Mouse (Mus musculus) cortical plate, adult 2 months (tissue): ENCODE results near the gene Chst8.

Source experiments
- CTCF ChIP-seq: fragments of 200-500 bp; IDR thresholded peaks from 2 replicates; pipeline ENCODE4 v1.5.1; 2011; ENCODE audit warnings: mild to moderate bottlenecking, control low read depth, low read length; ENCODE audit not compliant: insufficient read depth; ENCODE audit errors: extremely low read depth
- POLR2A ChIP-seq: fragments of 200-500 bp; IDR thresholded peaks from 2 replicates; pipeline ENCODE4 v1.6.1; 2011; ENCODE audit warnings: mild to moderate bottlenecking, low read length, control low read depth; ENCODE audit not compliant: insufficient read depth; ENCODE audit errors: extremely low read depth

GRCm38 (mm10) chr7:34694898-34695297, 117.6 kb downstream of the Chst8 start:
- TF ChIP-seq POLR2A (no peak), CTCF (no peak)
